Mouse (Mus musculus) gastrocnemius, adult 2 months (tissue): ENCODE data around the gene Trub2. TPM values are rescaled to one million over a fixed set of nuclear protein-coding genes. Genes with fewer than 3 reads are reported as not detected.
"Not testable (repeated sequence)": the region's sequence is repeated elsewhere in the genome, so short reads cannot be mapped to it uniquely, and the experiment has no call there.

ENCODE experiments used
- DNase-seq: peaks from one replicate; pipeline ENCODE4 v3.0.0; 2022
- H3K27ac ChIP-seq: fragments of 200-600 bp; 2 replicates; pipeline ENCODE4 v1.8.1; 2022; ENCODE audit warnings: mild to moderate bottlenecking
- H3K4me3 ChIP-seq: fragments of 200-600 bp; 2 replicates; pipeline ENCODE4 v1.8.1; 2022; ENCODE audit warnings: mild to moderate bottlenecking, moderate library complexity
- CTCF ChIP-seq: fragments of 200-600 bp; IDR thresholded peaks from 2 replicates; pipeline ENCODE4 v1.8.1; 2022; ENCODE audit warnings: antibody characterized with exemption, mild to moderate bottlenecking, moderate library complexity
- intact Hi-C: fragments of 180-260 bp; cut with DNase I; formaldehyde crosslinking; loops from one replicate; pipeline ENCODE4 v1.15.1; 2025
- total RNA-seq, 2 experiments: library from RNA; stranded (reverse); gene quantifications; 2 replicates each; pipeline ENCODE4 v1.2.3; 2021

The Trub2 gene
- total RNA-seq, 2 experiments from 2014 or later, result 28.2 to 29.1 TPM

GRCm38 (mm10) chr2:29815678-29816371 lies 27.5 kb upstream of the Trub2 start:
- intact Hi-C loops, result loop anchor here (5.0 kb wide), 1 partner anchor 161 kb away; no protein-coding TSS in a partner anchor
- no peak for TF ChIP-seq CTCF
- DNase-seq, result no peak
- H3K4me3 ChIP-seq, result no peak overlapping the region
- no peak overlapping the region for H3K27ac ChIP-seq

- H3K27ac ChIP-seq, result peak overlapping the region; percentile 91
- peak; percentile 24; the same call in 1 of the 2 replicates for TF ChIP-seq CTCF
- intact Hi-C loops, result no loop called here
Observed at GRCm38 (mm10) chr2:29803400-29803831, 15.1 kb upstream of the Trub2 start.

GRCm38 (mm10) chr2:29802827-29803201 lies 14.5 kb upstream of the Trub2 start:
- H3K27ac ChIP-seq, result peak overlapping the region; percentile 91
- DNase-seq, result no peak
- H3K4me3 ChIP-seq, result peak overlapping the region; percentile 98
- intact Hi-C loops, result no loop called here
- TF ChIP-seq CTCF, result no peak

More at GRCm38 (mm10) chr2:29803400-29803831, 15.1 kb upstream of the Trub2 start:
- no peak for DNase-seq
- peak overlapping the region; percentile 98 for H3K4me3 ChIP-seq

- intact Hi-C loops, result no loop called here
- peak; percentile 99 for DNase-seq
- H3K27ac ChIP-seq, result peak within 1 kb of the TSS; percentile 91
- TF ChIP-seq CTCF, result peak; percentile 21; the same call in 1 of the 2 replicates
- peak within 1 kb of the TSS; percentile 98 for H3K4me3 ChIP-seq
Observed at GRCm38 (mm10) chr2:29802075-29802826, 13.9 kb upstream of the Trub2 start, which contains the start of gene Slc27a4. Slc27a4 (plus strand) TSS chr2:29802634.

GRCm38 (mm10) chr2:29792772-29793487 lies 4.6 kb upstream of the Trub2 start:
- no peak overlapping the region for H3K27ac ChIP-seq
- H3K4me3 ChIP-seq, result no peak overlapping the region
- intact Hi-C loops, result no loop called here
- DNase-seq, result no peak
- TF ChIP-seq CTCF, result no peak

GRCm38 (mm10) chr2:29787104-29787917 lies 991 bp downstream of the Trub2 start, which contains the start of gene Coq4:
Coq4 (plus strand) TSS chr2:29787493.
- intact Hi-C loops, result no loop called here
- no peak for TF ChIP-seq CTCF
- peak; percentile 91 for DNase-seq
- H3K27ac ChIP-seq, result peak within 1 kb of the TSS; percentile 89
- H3K4me3 ChIP-seq, result peak within 1 kb of the TSS; percentile 87

GRCm38 (mm10) chr2:29784290-29784689 lies 4.0 kb downstream of the Trub2 start:
- no peak overlapping the region for H3K4me3 ChIP-seq

GRCm38 (mm10) chr2:29781256-29781655 lies 7.0 kb downstream of the Trub2 start:
- DNase-seq, H3K4me3 ChIP-seq, H3K27ac ChIP-seq, intact Hi-C loops: not testable (repeated sequence)

More at GRCm38 (mm10) chr2:29784290-29784689, 4.0 kb downstream of the Trub2 start:
- TF ChIP-seq CTCF, result no peak
- no peak overlapping the region for H3K27ac ChIP-seq
- no peak for DNase-seq
- intact Hi-C loops, result no loop called here

- no peak overlapping the region for H3K4me3 ChIP-seq
Observed at GRCm38 (mm10) chr2:29773323-29773722, 15.0 kb downstream of the Trub2 start.

GRCm38 (mm10) chr2:29771611-29772461 lies 16.5 kb downstream of the Trub2 start:
- intact Hi-C loops, result no loop called here
- no peak for TF ChIP-seq CTCF
- no peak overlapping the region; the same call in 1 of the 2 replicates for H3K27ac ChIP-seq
- H3K4me3 ChIP-seq, result no peak overlapping the region
- DNase-seq, result no peak

More at GRCm38 (mm10) chr2:29773323-29773722, 15.0 kb downstream of the Trub2 start:
- intact Hi-C loops, result no loop called here
- no peak for DNase-seq
- no peak for TF ChIP-seq CTCF
- H3K27ac ChIP-seq, result no peak overlapping the region

- no peak overlapping the region for H3K27ac ChIP-seq
- no peak for DNase-seq
- TF ChIP-seq CTCF, result peak; percentile 10; the same call in 1 of the 2 replicates
- intact Hi-C loops, result no loop called here
- no peak overlapping the region for H3K4me3 ChIP-seq
Observed at GRCm38 (mm10) chr2:29770162-29770561, 18.1 kb downstream of the Trub2 start.
